Mouse (Mus musculus): ENCODE measurements at regions not wholly inside any gene's neighbourhood (a gene's known extent, or its start where the extent isn't known, plus 50 kb on each side); places are given as distances from the start of the nearest gene placed in this dataset.

GRCm38 (mm10) chr6:93395296-93395695 is 452.0 kb upstream of the Adamts9 start:
- H3K4me3 ChIP-seq (ENCODE audit: control insufficient read depth, low read depth, low read length), result no peak overlapping the region
- TF ChIP-seq CTCF (IDR thresholded peaks at IDR 0.05; ENCODE audit: control insufficient read depth, insufficient read depth, insufficient replicate concordance, low read depth, low read length) (no peak), POLR2A (IDR thresholded peaks at IDR 0.05; ENCODE audit: control insufficient read depth, low read depth, low read length) (no peak)
- no peaks in the 10 kb centered on the region for H3K27me3 ChIP-seq (ENCODE audit: control insufficient read depth, insufficient read depth, low read length)
- no peak overlapping the region for H3K27ac ChIP-seq (ENCODE audit: control insufficient read depth, insufficient read depth, low read depth, low read length)
- H3K36me3 ChIP-seq (ENCODE audit: control insufficient read depth, insufficient read depth, low read length), result no peaks in the 10 kb centered on the region
- H3K4me1 ChIP-seq (ENCODE audit: control insufficient read depth, insufficient read depth, low read length), result no peaks in the 10 kb centered on the region

- Histone ChIP-seq H3K4me1 (ENCODE audit: control insufficient read depth, insufficient read depth, low read length) (no peaks in the 10 kb centered on the region), H3K4me3 (ENCODE audit: control insufficient read depth, low read depth, low read length) (no peak overlapping the region), H3K36me3 (ENCODE audit: control insufficient read depth, insufficient read depth, low read length) (no peaks in the 10 kb centered on the region), H3K27me3 (ENCODE audit: control insufficient read depth, insufficient read depth, low read length) (no peaks in the 10 kb centered on the region), H3K27ac (ENCODE audit: control insufficient read depth, insufficient read depth, low read depth, low read length) (no peak overlapping the region)
- TF ChIP-seq CTCF (IDR thresholded peaks at IDR 0.05; ENCODE audit: control insufficient read depth, insufficient read depth, insufficient replicate concordance, low read depth, low read length), result no peak
- no peak for TF ChIP-seq POLR2A (IDR thresholded peaks at IDR 0.05; ENCODE audit: control insufficient read depth, low read depth, low read length)
These were observed 450.3 kb upstream of the Adamts9 start for GRCm38 (mm10) chr6:93393551-93393950.

- Histone ChIP-seq H3K36me3 (ENCODE audit: control insufficient read depth, insufficient read depth, low read length) (no peaks in the 10 kb centered on the region), H3K27ac (ENCODE audit: control insufficient read depth, insufficient read depth, low read depth, low read length) (no peak overlapping the region), H3K4me3 (ENCODE audit: control insufficient read depth, low read depth, low read length) (no peak overlapping the region), H3K4me1 (ENCODE audit: control insufficient read depth, insufficient read depth, low read length) (no peaks in the 10 kb centered on the region), H3K27me3 (ENCODE audit: control insufficient read depth, insufficient read depth, low read length) (no peaks in the 10 kb centered on the region)
- TF ChIP-seq CTCF (IDR thresholded peaks at IDR 0.05; ENCODE audit: control insufficient read depth, insufficient read depth, insufficient replicate concordance, low read depth, low read length), result no peak
- TF ChIP-seq POLR2A (IDR thresholded peaks at IDR 0.05; ENCODE audit: control insufficient read depth, low read depth, low read length), result no peak
These were observed 449.1 kb upstream of the Adamts9 start for GRCm38 (mm10) chr6:93392402-93392801.

GRCm38 (mm10) chr6:93391166-93391565 is 447.9 kb upstream of the Adamts9 start:
- H3K27ac ChIP-seq (ENCODE audit: control insufficient read depth, insufficient read depth, low read depth, low read length), result no peak overlapping the region
- H3K27me3 ChIP-seq (ENCODE audit: control insufficient read depth, insufficient read depth, low read length), result no peaks in the 10 kb centered on the region
- no peaks in the 10 kb centered on the region for H3K4me1 ChIP-seq (ENCODE audit: control insufficient read depth, insufficient read depth, low read length)
- H3K4me3 ChIP-seq (ENCODE audit: control insufficient read depth, low read depth, low read length), result no peak overlapping the region
- no peaks in the 10 kb centered on the region for H3K36me3 ChIP-seq (ENCODE audit: control insufficient read depth, insufficient read depth, low read length)
- TF ChIP-seq CTCF (IDR thresholded peaks at IDR 0.05; ENCODE audit: control insufficient read depth, insufficient read depth, insufficient replicate concordance, low read depth, low read length), result no peak
- no peak for TF ChIP-seq POLR2A (IDR thresholded peaks at IDR 0.05; ENCODE audit: control insufficient read depth, low read depth, low read length)

GRCm38 (mm10) chr6:93371341-93371740 is 428.0 kb upstream of the Adamts9 start:
- Histone ChIP-seq H3K36me3 (ENCODE audit: control insufficient read depth, insufficient read depth, low read length) (no peaks in the 10 kb centered on the region), H3K4me3 (ENCODE audit: control insufficient read depth, low read depth, low read length) (no peak overlapping the region)
- TF ChIP-seq POLR2A (IDR thresholded peaks at IDR 0.05; ENCODE audit: control insufficient read depth, low read depth, low read length) (no peak), CTCF (IDR thresholded peaks at IDR 0.05; ENCODE audit: control insufficient read depth, insufficient read depth, insufficient replicate concordance, low read depth, low read length) (no peak)

GRCm38 (mm10) chr6:93363846-93364245 is 420.6 kb upstream of the Adamts9 start:
- Histone ChIP-seq H3K4me3 (ENCODE audit: control insufficient read depth, low read depth, low read length) (no peak overlapping the region), H3K36me3 (ENCODE audit: control insufficient read depth, insufficient read depth, low read length) (no peaks in the 10 kb centered on the region), H3K27ac (ENCODE audit: control insufficient read depth, insufficient read depth, low read depth, low read length) (no peak overlapping the region), H3K4me1 (ENCODE audit: control insufficient read depth, insufficient read depth, low read length) (no peaks in the 10 kb centered on the region), H3K27me3 (ENCODE audit: control insufficient read depth, insufficient read depth, low read length) (no peaks in the 10 kb centered on the region)
- no peak for TF ChIP-seq CTCF (IDR thresholded peaks at IDR 0.05; ENCODE audit: control insufficient read depth, insufficient read depth, insufficient replicate concordance, low read depth, low read length)
- TF ChIP-seq POLR2A (IDR thresholded peaks at IDR 0.05; ENCODE audit: control insufficient read depth, low read depth, low read length), result no peak

More at GRCm38 (mm10) chr6:93371341-93371740, 428.0 kb upstream of the Adamts9 start:
- Histone ChIP-seq H3K27ac (ENCODE audit: control insufficient read depth, insufficient read depth, low read depth, low read length) (no peak overlapping the region), H3K4me1 (ENCODE audit: control insufficient read depth, insufficient read depth, low read length) (no peaks in the 10 kb centered on the region), H3K27me3 (ENCODE audit: control insufficient read depth, insufficient read depth, low read length) (no peaks in the 10 kb centered on the region)

GRCm38 (mm10) chr6:93353353-93354125 is 410.2 kb upstream of the Adamts9 start:
- no peaks in the 10 kb centered on the region for H3K27me3 ChIP-seq (ENCODE audit: control insufficient read depth, insufficient read depth, low read length)
- TF ChIP-seq POLR2A (IDR thresholded peaks at IDR 0.05; ENCODE audit: control insufficient read depth, low read depth, low read length) (no peak), CTCF (IDR thresholded peaks at IDR 0.05; ENCODE audit: control insufficient read depth, insufficient read depth, insufficient replicate concordance, low read depth, low read length) (no peak)
- H3K27ac ChIP-seq (ENCODE audit: control insufficient read depth, insufficient read depth, low read depth, low read length), result no peak overlapping the region
- no peaks in the 10 kb centered on the region for H3K36me3 ChIP-seq (ENCODE audit: control insufficient read depth, insufficient read depth, low read length)
- no peak overlapping the region for H3K4me3 ChIP-seq (ENCODE audit: control insufficient read depth, low read depth, low read length)
- no peaks in the 10 kb centered on the region for H3K4me1 ChIP-seq (ENCODE audit: control insufficient read depth, insufficient read depth, low read length)

Data from testis, adult 2 months (tissue).